Mouse (Mus musculus) lung, postnatal 36 days (tissue): ENCODE measurements around the gene Zfp81.
"Not testable (repeated sequence)": the region's sequence is repeated elsewhere in the genome, so short reads cannot be mapped to it uniquely, and the experiment has no call there.

Source experiments
- DNase-seq: peaks from one replicate; pipeline ENCODE4 v3.0.0; 2022; ENCODE audit warnings: mixed read lengths

The Zfp81 gene

GRCm38 (mm10) chr17:33358411-33359384, at the start of gene Zfp81:
Gene Zfp81 (minus strand): TSS chr17:33358878.
- peak; percentile 95 for DNase-seq

- DNase-seq: peak; percentile 98
Observed at GRCm38 (mm10) chr17:33394182-33395034, 35.7 kb upstream of the Zfp81 start, which contains the start of gene Zfp101. Gene Zfp101 (minus strand): TSS chr17:33394641.

GRCm38 (mm10) chr17:33392271-33392670, 33.6 kb upstream of the Zfp81 start:
- no peak for DNase-seq

GRCm38 (mm10) chr17:33385705-33386104, 27.0 kb upstream of the Zfp81 start:
- no peak for DNase-seq

- no peak for DNase-seq
Observed at GRCm38 (mm10) chr17:33372795-33373194, 14.1 kb upstream of the Zfp81 start.

- no peak for DNase-seq
Observed at GRCm38 (mm10) chr17:33352981-33353380, 5.7 kb downstream of the Zfp81 start.

- DNase-seq: not testable (repeated sequence)
Observed at GRCm38 (mm10) chr17:33289876-33290149, 68.9 kb downstream of the Zfp81 start.

- not testable (repeated sequence) for DNase-seq
Observed at GRCm38 (mm10) chr17:33289039-33289875, 69.4 kb downstream of the Zfp81 start, which contains the start of gene Zfp955b. Gene Zfp955b (plus strand): TSS chr17:33289544.
